7 mouse cellular contexts compared by ENCODE assay signal in genomic region chr6:99484884-99485216, GRCm38 (mm10). TPM values are rescaled to one million over a fixed set of nuclear protein-coding genes. Genes with fewer than 3 reads are reported as not detected.
DNase-seq lines count a peak whose midpoint lies in the region; ATAC-seq and TF ChIP-seq lines count a peak whose summit lies in the region.

No protein-coding gene starts in this region.

- H3K4me2 ChIP-seq in lung, postnatal 0 days (replicated peaks; ENCODE audit: low read depth, low read length): peak overlapping the region; percentile 22; the same call in 1 of the 2 replicates
- H3K4me2 ChIP-seq in forebrain, embryonic 13.5 days: peak overlapping the region; percentile 58
- H3K4me2 ChIP-seq in limb, embryonic 12.5 days: peak overlapping the region; percentile 54

- no peak for TF ChIP-seq POLR2A in small intestine, adult 2 months (IDR thresholded peaks at IDR 0.05; ENCODE audit: low read depth, low read length)

- H3K36me3 ChIP-seq in lung, postnatal 0 days (ENCODE audit: insufficient read depth, low read length): no peaks in the 10 kb centered on the region
- no peaks in the 10 kb centered on the region for H3K36me3 ChIP-seq in forebrain, embryonic 13.5 days (ENCODE audit: poor library complexity, severe bottlenecking)
- 0 out of 2 replicates have a peak, but pooled peaks cover 3% of the 10 kb centered on the region for H3K36me3 ChIP-seq in limb, embryonic 12.5 days
- no peaks in the 10 kb centered on the region for H3K36me3 ChIP-seq in small intestine, adult 2 months (ENCODE audit: control insufficient read depth, insufficient read depth, low read length)

- no peak overlapping the region for H3K4me3 ChIP-seq in lung, postnatal 0 days (ENCODE audit: low read depth, low read length)
- peak overlapping the region; percentile 24 for H3K4me3 ChIP-seq in forebrain, embryonic 13.5 days
- H3K4me3 ChIP-seq in limb, embryonic 12.5 days (replicated peaks): peak overlapping the region; percentile 25
- H3K4me3 ChIP-seq in small intestine, adult 2 months (ENCODE audit: low read depth, low read length): peak overlapping the region; percentile 37

- H3K9ac ChIP-seq in lung, postnatal 0 days (replicated peaks; ENCODE audit: low read depth): no peak overlapping the region
- H3K9ac ChIP-seq in forebrain, embryonic 13.5 days: peak overlapping the region; percentile 57
- H3K9ac ChIP-seq in limb, embryonic 12.5 days (replicated peaks): 0 out of 2 replicates have a peak overlapping the region, but pooled peaks have one; percentile 23

- no peak for TF ChIP-seq EP300 in lung, postnatal 0 days (IDR thresholded peaks at IDR 0.05)

- intact Hi-C loops in gastrocnemius, postnatal 14 days (cut with DNase I; ENCODE audit: low total_unique reads): no loop called here

- DNase-seq in lung, postnatal 0 days (ENCODE audit: low spot score): no peak
- DNase-seq in lung, postnatal 36 days: no peak
- no peak for DNase-seq in embryo, embryonic 10.5 days (ENCODE audit: low spot score)
- no peak for DNase-seq in gastrocnemius, postnatal 14 days

- H3K4me1 ChIP-seq in lung, postnatal 0 days (ENCODE audit: insufficient read depth, low read depth, low read length): no peaks in the 10 kb centered on the region; the same call in 1 of the 2 replicates
- peaks cover 36% of the 10 kb centered on the region for H3K4me1 ChIP-seq in forebrain, embryonic 13.5 days
- peaks cover 63% of the 10 kb centered on the region for H3K4me1 ChIP-seq in limb, embryonic 12.5 days (replicated peaks)
- peaks cover 15% of the 10 kb centered on the region; the same call in 1 of the 2 replicates for H3K4me1 ChIP-seq in small intestine, adult 2 months (ENCODE audit: control insufficient read depth, insufficient read depth, insufficient read length, low read length)

- no peaks in the 10 kb centered on the region for H3K9me3 ChIP-seq in lung, postnatal 0 days (ENCODE audit: low read length)
- H3K9me3 ChIP-seq in forebrain, embryonic 13.5 days (replicated peaks): no peaks in the 10 kb centered on the region
- H3K9me3 ChIP-seq in limb, embryonic 12.5 days: no peaks in the 10 kb centered on the region

- 25% methylated on average over 8 of the region's 8 CpGs for WGBS in lung, postnatal 0 days
- 21% methylated on average over 8 of the region's 8 CpGs for WGBS in forebrain, embryonic 13.5 days
- 6% methylated on average over 8 of the region's 8 CpGs for WGBS in limb, embryonic 12.5 days
- 4% methylated on average over 8 of the region's 8 CpGs for WGBS in small intestine, adult 2 months

- H3K27me3 ChIP-seq in lung, postnatal 0 days (replicated peaks; ENCODE audit: insufficient read depth, low read length): no peaks in the 10 kb centered on the region
- H3K27me3 ChIP-seq in forebrain, embryonic 13.5 days: peaks cover 5% of the 10 kb centered on the region; the same call in 1 of the 2 replicates
- H3K27me3 ChIP-seq in limb, embryonic 12.5 days: no peaks in the 10 kb centered on the region
- no peaks in the 10 kb centered on the region for H3K27me3 ChIP-seq in small intestine, adult 2 months (ENCODE audit: control insufficient read depth, insufficient read depth, low read length)

- TF ChIP-seq CTCF in lung, postnatal 0 days (IDR thresholded peaks at IDR 0.05): no peak
- TF ChIP-seq CTCF in small intestine, adult 2 months (IDR thresholded peaks at IDR 0.05; ENCODE audit: extremely low read depth, insufficient read length, insufficient replicate concordance, low read depth, low read length): no peak

- no peak for ATAC-seq in lung, postnatal 0 days
- ATAC-seq in forebrain, embryonic 13.5 days: no peak
- ATAC-seq in limb, embryonic 12.5 days (ENCODE audit: insufficient number of reproducible peaks, insufficient read depth, low FRiP score, low TSS enrichment, low read depth): no peak

- H3K27ac ChIP-seq in lung, postnatal 0 days (ENCODE audit: low read length): peak overlapping the region; percentile 48; the same call in 1 of the 2 replicates
- peak overlapping the region; percentile 89 for H3K27ac ChIP-seq in forebrain, embryonic 13.5 days
- H3K27ac ChIP-seq in limb, embryonic 12.5 days: peak overlapping the region; percentile 92
- H3K27ac ChIP-seq in small intestine, adult 2 months (ENCODE audit: insufficient read depth, low read depth, low read length): peak overlapping the region; percentile 50

RNA-seq across cellular contexts. Expression of gene Foxp1, which starts 37.7 kb away (rescaled TPM):
- 113 and 121 TPM in 2 replicates for polyA plus RNA-seq in lung, postnatal 0 days (2015; fragmentation: Nextera tagmentation; extraction: Ambion mirVana)
- polyA plus RNA-seq in forebrain, embryonic 13.5 days (2015; fragmentation: Nextera tagmentation; extraction: Ambion mirVana): 51.3 and 55.5 TPM in 2 replicates
- 77.4 and 91.0 TPM in 2 replicates for polyA plus RNA-seq in limb, embryonic 12.5 days (2016; fragmentation: Nextera tagmentation; extraction: Ambion mirVana)
- polyA plus RNA-seq in small intestine, adult 2 months (2012; rRNA removed): 26.8 and 52.2 TPM in 2 replicates
- 10 to 100 TPM; 18.0 to 20.7 TPM for total RNA-seq in gastrocnemius, postnatal 14 days (2021)
